Mouse (Mus musculus) testis, adult 2 months (tissue): Measurements from ENCODE around the gene Ociad1. TPM values are rescaled to one million over a fixed set of nuclear protein-coding genes. Genes with fewer than 3 reads are reported as not detected.

Source experiments
- H3K27ac ChIP-seq: fragments of 200-500 bp; 2 replicates; pipeline ENCODE4 v1.5.1; 2012; ENCODE audit warnings: low read depth, low read length; ENCODE audit not compliant: control insufficient read depth, insufficient read depth
- H3K27me3 ChIP-seq: fragments of 200-500 bp; 2 replicates; pipeline ENCODE4 v1.6.1; 2012; ENCODE audit warnings: mild to moderate bottlenecking, low read length, moderate library complexity; ENCODE audit not compliant: control insufficient read depth, insufficient read depth
- H3K36me3 ChIP-seq: fragments of 200-500 bp; 2 replicates; pipeline ENCODE4 v1.6.1; 2012; ENCODE audit warnings: mild to moderate bottlenecking, low read length; ENCODE audit not compliant: control insufficient read depth, insufficient read depth
- H3K4me1 ChIP-seq: fragments of 200-500 bp; 2 replicates; pipeline ENCODE4 v1.6.1; 2012; ENCODE audit warnings: low read length; ENCODE audit not compliant: control insufficient read depth, insufficient read depth
- H3K4me3 ChIP-seq: fragments of 200-500 bp; 2 replicates; pipeline ENCODE4 v1.5.1; 2012; ENCODE audit warnings: low read depth, mild to moderate bottlenecking, low read length, moderate library complexity, mixed read lengths; ENCODE audit not compliant: control insufficient read depth
- CTCF ChIP-seq: fragments of 200-500 bp; IDR thresholded peaks from 2 replicates; pipeline ENCODE4 v1.5.1; 2012; ENCODE audit warnings: low read depth, mild to moderate bottlenecking, inconsistent platforms, low read length, moderate library complexity; ENCODE audit not compliant: control insufficient read depth, insufficient read depth, insufficient replicate concordance
- POLR2A ChIP-seq: fragments of 200-500 bp; IDR thresholded peaks from 2 replicates; pipeline ENCODE4 v1.6.1; 2012; ENCODE audit warnings: low read depth, mild to moderate bottlenecking, inconsistent platforms, low read length, moderate library complexity; ENCODE audit not compliant: control insufficient read depth
- polyA plus RNA-seq: library from polyadenylated mRNA; depleted of rRNA; stranded (reverse); fragments of >200 nt; gene quantifications from 2 replicates; pipeline ENCODE4 v1.2.3, GENCODE M21; 2012

Ociad1 gene
- polyA plus RNA-seq, 1 experiment = 60.4 TPM

DNA sequence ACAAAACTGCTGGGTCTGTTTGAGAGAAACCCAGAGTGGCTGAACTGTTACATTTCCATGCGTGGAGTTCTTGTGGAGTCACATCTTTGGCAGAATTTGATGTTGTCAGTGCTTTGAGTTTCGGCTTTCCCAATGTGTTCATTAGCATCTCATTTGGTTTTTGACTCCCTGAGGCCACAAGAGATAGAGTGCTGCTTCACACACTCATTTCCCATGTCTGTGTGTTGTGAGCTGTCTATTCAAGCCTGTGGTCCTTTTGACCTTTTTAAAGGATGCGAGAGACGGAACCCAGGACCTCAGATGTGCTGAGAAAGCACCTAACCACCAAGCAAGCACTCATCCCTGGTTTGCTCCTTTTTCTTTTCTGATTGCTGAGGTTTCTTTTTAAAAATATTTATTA, 52.7 kb downstream of the Ociad1 start:
- H3K4me3 ChIP-seq = no peak overlapping the region
- no peaks in the 10 kb centered on the region for H3K36me3 ChIP-seq
- H3K4me1 ChIP-seq = peaks cover 6% of the 10 kb centered on the region
- H3K27ac ChIP-seq = no peak overlapping the region
- H3K27me3 ChIP-seq = no peaks in the 10 kb centered on the region
- TF ChIP-seq CTCF (no peak), POLR2A (no peak)

DNA sequence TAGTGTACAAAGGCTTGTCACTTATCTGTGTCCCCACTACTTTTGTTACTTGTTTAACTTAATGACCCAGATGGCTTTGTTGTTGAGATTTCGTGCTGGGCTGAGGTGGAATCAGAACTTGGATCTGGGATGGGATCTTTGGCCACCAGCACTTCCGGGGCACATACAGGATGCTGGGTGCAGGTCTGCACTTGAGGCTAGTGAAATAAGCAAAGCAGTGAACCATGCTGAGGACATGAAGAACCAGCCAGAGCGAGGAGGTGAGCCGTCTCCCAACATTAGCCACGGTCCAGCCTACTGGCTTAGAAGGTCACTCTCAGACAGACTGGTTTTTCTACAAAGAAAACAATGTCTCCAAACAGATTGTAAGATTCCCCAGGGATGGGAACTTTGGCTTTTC, 56.9 kb downstream of the Ociad1 start:
- Histone ChIP-seq H3K4me3 (no peak overlapping the region), H3K4me1 (peaks cover 3% of the 10 kb centered on the region; the same call in 1 of the 2 replicates), H3K27ac (peak overlapping the region; percentile 56; the same call in 1 of the 2 replicates), H3K27me3 (no peaks in the 10 kb centered on the region), H3K36me3 (no peaks in the 10 kb centered on the region)
- TF ChIP-seq POLR2A = no peak
- no peak for TF ChIP-seq CTCF

GRCm38 (mm10) chr5:73351796-73352195, 59.2 kb downstream of the Ociad1 start:
- H3K27ac ChIP-seq = no peak overlapping the region
- no peaks in the 10 kb centered on the region for H3K27me3 ChIP-seq
- TF ChIP-seq POLR2A = no peak
- TF ChIP-seq CTCF = no peak
- H3K4me1 ChIP-seq = peaks cover 3% of the 10 kb centered on the region; the same call in 1 of the 2 replicates
- no peaks in the 10 kb centered on the region for H3K36me3 ChIP-seq
- H3K4me3 ChIP-seq = no peak overlapping the region

- no peak overlapping the region for H3K4me3 ChIP-seq
- no peak for TF ChIP-seq CTCF
- H3K27ac ChIP-seq = peak overlapping the region; percentile 60; the same call in 1 of the 2 replicates
- H3K4me1 ChIP-seq = 0 out of 2 replicates have a peak, but pooled peaks cover under 1% of the 10 kb centered on the region
- no peaks in the 10 kb centered on the region for H3K27me3 ChIP-seq
- no peaks in the 10 kb centered on the region for H3K36me3 ChIP-seq
Measured at GRCm38 (mm10) chr5:73353519-73353918, 60.9 kb downstream of the Ociad1 start.

- H3K4me3 ChIP-seq = no peak overlapping the region
- TF ChIP-seq POLR2A (no peak), CTCF (no peak)
- H3K36me3 ChIP-seq = no peaks in the 10 kb centered on the region
- H3K4me1 ChIP-seq = no peaks in the 10 kb centered on the region
- peak overlapping the region; percentile 60; the same call in 1 of the 2 replicates for H3K27ac ChIP-seq
- H3K27me3 ChIP-seq = no peaks in the 10 kb centered on the region
Measured at GRCm38 (mm10) chr5:73353978-73354377, 61.4 kb downstream of the Ociad1 start.

DNA sequence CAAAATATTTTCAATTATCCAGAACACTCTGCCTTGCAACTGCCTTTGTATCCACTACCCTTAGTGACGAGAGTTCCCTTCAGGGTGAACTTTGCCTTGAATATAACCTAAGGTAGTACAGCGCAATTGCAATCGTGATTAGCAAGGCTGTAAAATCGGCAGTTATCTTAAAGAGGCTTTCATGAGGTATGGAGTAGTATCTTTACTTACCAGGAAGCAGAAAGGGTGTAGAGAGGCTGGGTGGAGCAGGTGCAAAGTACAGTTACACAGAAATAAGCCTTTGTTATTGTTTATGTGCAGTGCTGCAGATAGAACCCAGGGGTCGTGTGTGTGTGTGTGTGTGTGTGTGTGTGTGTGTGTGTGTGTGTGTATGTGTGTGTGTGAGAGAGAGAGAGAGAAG, 62.8 kb downstream of the Ociad1 start:
- no peaks in the 10 kb centered on the region for H3K27me3 ChIP-seq
- peaks cover 6% of the 10 kb centered on the region for H3K4me1 ChIP-seq
- no peaks in the 10 kb centered on the region for H3K36me3 ChIP-seq
- no peak overlapping the region for H3K4me3 ChIP-seq
- no peak overlapping the region for H3K27ac ChIP-seq
- TF ChIP-seq CTCF = no peak
- no peak for TF ChIP-seq POLR2A

- no peaks in the 10 kb centered on the region for H3K36me3 ChIP-seq
- no peak overlapping the region for H3K4me3 ChIP-seq
- H3K4me1 ChIP-seq = peaks cover 6% of the 10 kb centered on the region
- TF ChIP-seq POLR2A = no peak
- no peak for TF ChIP-seq CTCF
- H3K27ac ChIP-seq = no peak overlapping the region
- H3K27me3 ChIP-seq = no peaks in the 10 kb centered on the region
Measured at GRCm38 (mm10) chr5:73359134-73359751, 66.7 kb downstream of the Ociad1 start.

GRCm38 (mm10) chr5:73359752-73360141, 67.2 kb downstream of the Ociad1 start:
- H3K36me3 ChIP-seq = no peaks in the 10 kb centered on the region
- no peaks in the 10 kb centered on the region for H3K27me3 ChIP-seq
- H3K4me3 ChIP-seq = no peak overlapping the region
- TF ChIP-seq CTCF = no peak
- no peak for TF ChIP-seq POLR2A
- peaks cover 6% of the 10 kb centered on the region for H3K4me1 ChIP-seq
- no peak overlapping the region for H3K27ac ChIP-seq
